Mouse (Mus musculus): ENCODE measurements around the gene Rasal2.

Gene Rasal2

GRCm38 (mm10) chr1:157323091-157323490 is 89.3 kb downstream of the Rasal2 start:
- no peak for DNase-seq

DNA sequence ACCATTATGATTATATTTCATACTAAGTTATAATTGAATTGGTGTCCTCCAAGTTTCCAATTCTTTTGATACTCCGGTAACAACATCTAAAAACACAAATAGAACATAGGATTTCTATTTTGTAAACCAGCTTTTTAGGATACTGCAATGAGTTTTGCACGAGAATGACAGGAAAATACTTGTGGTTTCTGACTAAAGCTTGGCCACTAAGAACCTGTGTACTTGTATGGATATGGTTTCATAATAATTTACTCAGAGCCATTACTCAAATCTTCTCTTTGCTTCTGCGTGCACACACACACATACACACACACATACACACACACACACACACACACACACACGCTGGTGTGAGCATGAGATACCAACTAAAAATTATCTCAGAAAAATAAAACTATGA is 93.5 kb downstream of the Rasal2 start:
- DNase-seq: no peak

DNA sequence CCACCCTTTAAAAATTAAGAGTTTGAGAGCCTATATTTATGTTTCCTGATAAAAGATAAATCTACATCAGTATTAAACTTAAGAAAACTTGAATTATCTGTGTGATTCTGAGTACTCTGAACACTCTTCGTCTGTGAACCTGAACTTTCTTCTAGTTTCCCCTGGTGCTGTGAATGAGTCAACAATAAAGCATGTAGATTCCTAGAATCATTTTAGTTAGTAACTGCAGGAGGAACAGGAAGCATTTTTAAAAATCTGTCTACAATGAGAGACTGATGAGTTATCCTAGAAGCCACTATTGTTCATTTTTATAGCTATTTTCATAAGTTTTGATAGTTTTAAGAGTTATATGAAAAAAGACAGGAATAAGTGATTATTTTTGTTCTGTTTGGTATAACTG is 111.1 kb downstream of the Rasal2 start:
- no peak for DNase-seq

DNA sequence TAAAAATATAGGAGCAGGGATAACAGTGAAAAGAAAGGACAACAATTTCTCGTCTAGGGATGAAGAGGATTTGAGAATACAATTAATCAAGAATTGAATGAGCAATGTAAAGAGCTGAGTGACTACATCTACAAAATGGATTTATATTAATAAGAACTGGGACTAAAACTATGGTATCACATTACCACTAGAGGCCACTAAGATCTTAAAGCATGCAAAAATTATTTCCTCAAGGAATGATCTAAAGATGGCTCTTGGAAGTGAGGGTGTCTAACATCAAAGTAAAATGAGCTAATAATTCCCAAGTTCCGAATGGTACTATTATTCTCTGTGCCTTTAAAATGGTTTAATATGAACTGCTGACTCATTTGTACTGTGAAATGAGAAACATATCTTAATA is 112.8 kb downstream of the Rasal2 start:
- no peak for DNase-seq

- no peak for DNase-seq
Observed at GRCm38 (mm10) chr1:157298990-157299389, 113.4 kb downstream of the Rasal2 start.

DNA sequence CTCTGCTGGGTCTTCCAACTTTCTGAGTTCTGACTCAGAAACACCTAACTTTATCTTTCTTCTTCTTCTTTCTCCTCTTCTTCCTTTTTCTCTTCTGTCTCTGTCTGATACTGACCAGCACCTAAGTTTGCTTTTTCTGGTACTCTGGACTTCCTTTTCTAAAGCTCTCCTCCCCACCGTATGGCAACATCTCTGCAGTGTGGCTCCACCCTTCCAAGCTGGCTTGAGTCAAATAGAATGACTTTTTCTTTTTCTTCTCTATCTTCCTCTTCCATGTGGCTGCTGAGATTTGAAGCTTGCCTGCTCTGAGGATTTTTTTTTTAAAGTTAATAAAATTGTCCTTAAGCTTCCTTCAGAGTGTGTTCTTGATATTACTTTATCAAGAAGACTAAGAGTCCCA is 115.3 kb downstream of the Rasal2 start:
- DNase-seq: no peak

GRCm38 (mm10) chr1:157295868-157296267 is 116.5 kb downstream of the Rasal2 start:
- DNase-seq: no peak

DNA sequence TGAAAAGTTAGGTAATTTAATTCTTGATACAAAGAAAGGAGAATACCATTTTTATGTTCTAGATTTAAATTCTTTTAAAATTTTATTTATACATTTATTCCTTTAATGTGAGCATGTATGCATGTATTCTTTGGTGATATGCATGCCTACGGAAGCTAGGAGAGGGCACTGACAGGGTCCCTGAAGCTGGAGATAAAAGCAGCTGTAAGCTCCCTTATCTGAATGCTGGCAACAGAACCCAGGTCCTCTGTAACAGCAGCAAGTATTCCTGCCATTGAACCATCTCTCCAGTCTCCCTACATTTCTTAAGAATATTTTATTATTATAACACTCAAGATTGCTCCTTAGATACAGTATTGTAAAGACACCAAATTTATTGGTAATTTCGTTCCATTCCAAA is 122.2 kb downstream of the Rasal2 start:
- DNase-seq: no peak

DNA sequence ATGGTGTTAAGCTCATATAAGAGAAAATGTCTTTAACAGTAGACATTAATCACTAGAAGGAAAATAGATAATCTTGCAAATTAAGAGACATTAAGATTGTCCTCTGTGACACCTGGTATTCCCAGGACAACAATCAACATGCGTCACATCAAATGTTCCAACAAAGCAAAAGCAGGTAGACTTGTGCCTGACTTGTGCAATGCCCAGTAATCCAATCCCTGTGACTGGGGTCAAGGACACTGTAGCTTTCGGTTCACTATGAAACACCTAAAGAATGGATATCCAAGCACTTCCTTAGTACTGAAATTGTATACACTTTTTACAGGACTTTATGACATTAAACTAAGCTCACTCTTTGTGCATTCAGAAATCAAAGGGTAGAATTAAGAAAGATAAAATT is 123.1 kb downstream of the Rasal2 start:
- DNase-seq: no peak

DNA sequence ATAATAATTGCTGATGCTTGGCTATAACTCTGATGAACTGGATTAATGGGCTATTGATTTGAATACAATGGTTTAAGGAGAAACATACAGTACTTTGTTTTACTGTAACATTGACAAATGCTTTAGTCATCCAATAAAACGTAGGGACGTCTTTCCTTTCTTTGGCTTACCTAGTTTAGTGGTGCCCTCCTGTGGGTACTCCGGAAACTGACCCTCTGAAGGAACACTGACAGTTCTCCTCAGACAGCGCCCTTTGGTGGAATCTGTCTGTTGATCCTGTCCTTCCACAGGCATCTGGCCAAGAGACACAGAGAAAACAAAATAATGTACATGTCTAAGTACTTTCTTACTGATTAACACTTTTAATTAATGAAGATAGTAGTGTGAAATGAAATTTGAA is 125.8 kb downstream of the Rasal2 start:
- DNase-seq: peak; percentile 21 to 38

DNA sequence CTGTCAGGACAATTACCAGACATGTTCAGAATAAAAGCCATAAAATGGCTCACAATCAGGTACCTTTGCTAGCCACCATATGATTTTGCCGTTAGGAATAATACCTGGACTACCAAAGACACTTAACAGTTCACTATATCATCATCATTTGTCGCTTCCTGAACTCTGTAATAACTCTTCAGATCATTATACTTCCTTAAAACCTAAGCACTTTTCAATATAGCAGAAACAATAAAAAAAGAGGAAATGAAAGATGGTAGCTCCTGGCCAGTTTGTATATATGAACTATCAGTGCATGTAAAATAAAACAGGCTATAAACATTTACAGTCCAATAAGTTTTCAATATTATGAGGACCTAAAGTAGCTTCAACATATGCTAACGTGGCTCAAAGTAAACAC is 127.0 kb downstream of the Rasal2 start:
- no peak for DNase-seq

DNA sequence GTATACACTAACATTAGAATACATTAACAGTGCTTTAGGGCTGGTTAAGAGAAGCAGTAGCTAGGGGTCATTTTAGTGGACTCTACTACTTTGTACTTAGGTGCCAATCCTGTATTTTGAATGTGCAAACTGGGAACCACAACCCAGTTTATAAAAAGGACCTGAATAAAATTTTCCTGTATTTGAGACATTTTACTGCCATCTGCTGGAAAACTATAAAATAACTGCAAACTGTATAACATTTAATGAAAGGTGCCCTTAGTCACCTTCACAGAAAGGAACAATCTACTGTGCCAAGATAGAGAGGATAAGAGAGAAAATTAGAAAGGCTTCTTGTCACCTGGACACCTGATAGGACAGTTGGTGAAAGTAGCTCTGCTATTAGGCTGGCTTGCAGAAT is 131.6 kb downstream of the Rasal2 start:
- DNase-seq: no peak

DNA sequence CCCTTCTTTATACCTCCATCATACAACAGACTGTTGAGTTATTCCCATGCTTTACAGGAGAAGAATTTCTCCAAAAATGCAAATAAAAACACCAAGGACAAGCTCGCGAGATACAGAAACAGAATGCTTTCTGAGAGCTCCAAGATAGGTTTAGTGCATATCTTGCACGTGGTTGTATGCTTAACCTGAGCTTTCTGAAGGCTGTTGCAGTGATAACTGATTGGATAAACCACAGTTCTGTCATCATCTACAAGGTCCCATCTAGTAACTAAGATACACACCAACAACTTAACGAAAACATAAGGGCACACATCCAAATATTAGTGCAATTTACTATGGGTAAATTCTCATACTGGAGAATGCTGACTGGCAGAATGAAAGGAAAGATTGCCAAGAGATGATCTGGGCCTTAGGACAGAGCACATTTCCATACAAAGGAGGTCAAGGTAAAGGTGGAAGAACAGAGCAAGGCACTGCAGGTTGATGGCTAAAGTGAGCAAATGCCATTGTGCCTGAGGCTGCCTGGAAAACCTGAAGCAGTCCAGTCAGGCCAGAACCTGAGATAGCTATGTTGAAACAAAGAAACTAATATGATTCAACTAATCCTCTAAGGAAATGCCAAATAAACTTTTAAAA is 136.6 kb downstream of the Rasal2 start:
- DNase-seq: no peak

DNA sequence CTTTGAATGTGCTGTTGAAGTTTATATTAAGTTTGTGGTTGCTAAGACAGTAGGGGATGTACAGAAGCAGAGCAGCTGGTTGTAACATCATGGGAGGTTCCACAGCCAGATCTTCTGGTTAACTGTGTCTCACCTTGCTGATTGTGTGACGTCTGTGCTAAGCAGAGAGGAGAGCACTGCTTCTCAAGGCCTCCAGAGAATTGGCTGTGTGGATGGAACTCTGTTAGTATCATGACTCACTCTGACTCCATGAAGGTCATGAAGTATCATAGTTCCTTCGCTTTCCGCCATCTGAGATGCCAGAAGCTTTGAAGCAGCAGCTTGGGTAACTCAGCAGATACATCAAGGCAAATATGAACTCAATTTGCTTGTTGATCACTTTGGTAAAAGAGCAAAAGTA is 144.5 kb downstream of the Rasal2 start:
- no peak for DNase-seq

DNA sequence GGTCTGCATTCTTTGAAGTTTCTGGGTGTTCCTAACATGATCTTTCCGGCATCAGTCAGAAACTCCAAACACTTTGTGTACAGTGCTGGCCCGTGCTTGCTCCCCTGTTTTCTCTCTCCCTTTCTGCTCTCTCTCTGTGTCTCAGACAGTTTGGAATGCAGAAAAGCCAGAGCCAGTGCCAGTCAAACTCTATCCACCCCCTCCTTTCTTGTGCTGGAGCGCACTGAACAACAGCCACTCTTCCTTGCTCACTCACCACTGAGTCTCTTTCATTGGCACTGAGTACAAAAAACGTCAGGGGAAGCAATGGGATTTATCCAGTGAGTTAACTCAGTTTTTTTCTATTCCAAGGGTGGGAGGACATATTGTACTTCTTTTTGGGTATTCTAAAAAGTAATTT is 155.8 kb downstream of the Rasal2 start:
- DNase-seq: no peak

GRCm38 (mm10) chr1:157255776-157256175 is 156.6 kb downstream of the Rasal2 start:
- DNase-seq: no peak

DNA sequence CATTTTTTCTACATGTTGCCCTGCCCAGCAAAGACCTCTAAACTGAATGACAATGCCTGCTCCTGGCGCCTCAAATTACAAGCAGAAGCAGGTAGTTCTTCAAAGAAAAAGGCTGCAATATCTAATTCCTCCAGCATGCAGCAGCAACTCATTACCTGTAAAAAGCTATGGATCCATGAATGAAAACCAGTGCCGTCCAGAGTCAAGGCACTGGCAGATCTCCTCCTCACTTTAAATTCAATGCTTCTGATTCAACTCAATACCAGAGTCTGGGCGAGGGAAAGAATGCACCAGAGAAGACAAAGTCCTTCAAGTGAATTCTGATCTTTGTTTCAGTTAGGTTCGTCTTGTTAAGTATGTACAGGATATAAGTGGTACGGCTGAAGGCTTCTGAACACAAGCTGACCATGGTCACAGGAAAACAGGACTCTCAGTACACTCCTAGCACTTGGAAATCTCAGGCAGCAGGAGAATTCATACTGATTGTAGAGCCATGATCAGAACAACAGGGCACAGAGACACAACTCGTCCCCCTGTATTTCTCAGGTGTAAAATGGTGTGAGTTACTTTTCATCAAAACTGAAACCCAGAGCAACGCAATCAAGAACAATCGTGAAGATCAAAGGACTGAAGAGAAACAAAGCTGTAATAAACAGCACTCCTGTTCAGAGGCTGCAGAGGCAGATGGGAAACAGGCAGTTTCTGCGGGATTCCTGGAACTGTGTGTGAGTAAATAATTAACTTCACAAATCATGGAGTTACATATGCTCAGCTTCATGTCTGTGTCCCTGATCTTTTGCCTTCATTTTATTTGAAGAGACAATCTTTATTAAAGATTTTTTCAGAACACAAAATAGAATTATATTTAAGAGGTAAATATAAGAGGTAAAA is 158.6 kb downstream of the Rasal2 start:
- peak in 1 of 2 experiments; percentile 3 for DNase-seq

DNA sequence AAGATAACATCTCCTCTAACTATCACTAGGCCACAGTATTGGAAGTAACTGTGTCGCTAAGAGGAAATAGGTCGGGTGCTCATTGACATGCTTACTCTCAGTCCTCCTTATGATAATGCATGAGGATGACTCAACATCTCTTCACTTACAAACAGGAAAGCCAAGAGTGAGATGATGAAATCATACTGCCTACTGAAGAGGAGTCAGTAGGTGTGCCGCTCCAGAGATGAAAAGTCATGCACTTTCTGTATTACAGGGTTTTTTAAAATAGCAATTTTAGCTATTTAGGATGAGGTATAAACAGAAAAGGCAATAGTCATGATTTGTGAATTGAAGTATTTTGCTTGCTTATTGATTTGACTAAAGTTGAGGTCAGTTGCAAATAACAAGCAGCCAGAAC is 164.3 kb downstream of the Rasal2 start:
- DNase-seq: no peak

GRCm38 (mm10) chr1:157247341-157247740 is 165.1 kb downstream of the Rasal2 start:
- no peak for DNase-seq

DNA sequence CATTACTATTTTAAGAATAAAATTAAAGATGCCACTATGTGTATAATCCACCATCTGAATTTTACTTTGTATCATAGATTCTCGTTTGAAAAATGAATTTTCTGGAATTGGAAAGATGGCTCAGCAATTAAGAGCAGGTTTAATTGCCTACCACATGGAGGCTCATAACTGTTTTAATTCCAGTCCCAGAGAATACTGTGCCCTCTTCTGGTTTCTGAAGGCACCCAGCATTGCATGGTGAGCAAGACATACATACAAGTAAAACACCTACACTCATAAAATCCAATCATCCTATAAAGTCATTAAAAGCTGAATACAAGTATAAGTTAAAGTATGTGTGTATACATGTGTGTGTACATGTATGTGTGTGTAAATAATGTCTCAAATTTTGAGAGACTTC is 165.6 kb downstream of the Rasal2 start:
- DNase-seq: no peak

- no peak for DNase-seq
Observed at GRCm38 (mm10) chr1:157244453-157244790, 168.0 kb downstream of the Rasal2 start.

DNA sequence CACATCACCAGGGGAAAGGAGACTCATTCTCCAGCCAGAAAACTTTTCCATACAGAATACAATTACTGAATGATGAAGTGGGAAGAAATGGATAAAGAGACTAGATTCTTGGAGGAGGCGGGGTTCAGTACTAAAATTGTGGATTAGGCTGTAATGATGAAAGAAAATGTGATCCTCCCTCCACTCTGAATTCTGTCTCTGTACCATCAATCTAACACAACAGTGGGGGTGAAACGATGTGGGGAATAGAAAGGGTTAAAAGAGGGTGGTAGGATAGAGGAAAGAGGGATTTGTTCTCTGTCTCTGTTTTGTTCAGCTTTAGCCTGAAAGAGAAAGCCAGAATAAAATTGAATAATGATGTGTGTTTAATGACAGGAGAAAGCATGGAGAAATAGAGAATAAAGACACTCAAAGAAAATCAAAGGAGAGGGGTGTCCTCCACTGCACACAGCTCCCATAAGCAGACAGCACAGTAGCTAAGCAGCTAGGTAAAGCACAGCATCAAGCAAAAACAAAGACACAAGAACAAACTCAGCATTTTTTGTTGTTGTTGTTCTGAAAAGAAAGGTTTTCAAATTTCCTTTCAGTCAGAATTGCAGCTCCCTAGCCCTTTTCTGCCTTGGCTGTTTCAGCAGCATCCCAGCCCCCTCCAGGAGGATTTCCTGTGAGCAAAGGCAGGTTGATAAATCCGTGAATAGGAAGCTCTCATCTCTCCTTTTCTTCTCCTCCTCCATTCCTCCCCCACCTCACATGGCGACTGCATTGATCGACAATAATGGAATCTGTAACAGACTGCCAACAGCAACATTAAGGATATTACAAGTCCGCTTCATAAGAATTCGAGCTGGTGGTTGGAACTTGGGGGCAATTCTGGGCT is 168.6 kb downstream of the Rasal2 start:
- no peak for DNase-seq

DNA sequence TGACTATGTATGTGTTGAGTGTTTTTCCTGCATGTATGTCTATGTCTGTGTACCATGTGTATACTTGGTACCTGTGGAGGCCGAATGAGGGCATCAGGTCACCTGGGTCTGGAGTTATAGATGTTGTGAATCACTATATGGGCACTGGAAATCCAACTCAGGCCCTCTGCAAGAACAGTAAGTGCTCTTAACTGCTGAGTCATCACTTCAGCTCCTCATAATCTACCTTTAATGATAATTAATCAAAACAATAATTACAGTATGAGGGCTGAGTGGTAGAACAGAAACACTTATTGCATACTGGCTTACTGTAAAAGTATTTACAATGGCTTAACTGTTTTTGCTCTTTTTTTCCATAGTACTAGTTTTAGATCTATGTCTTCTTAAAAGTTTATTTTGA is 172.7 kb downstream of the Rasal2 start:
- no peak for DNase-seq
